Mouse (Mus musculus): ENCODE data around the gene Rpl22l1.
"Not testable (repeated sequence)": the region's sequence is repeated elsewhere in the genome, so short reads cannot be mapped to it uniquely, and the experiment has no call there.

Rpl22l1 gene

DNA sequence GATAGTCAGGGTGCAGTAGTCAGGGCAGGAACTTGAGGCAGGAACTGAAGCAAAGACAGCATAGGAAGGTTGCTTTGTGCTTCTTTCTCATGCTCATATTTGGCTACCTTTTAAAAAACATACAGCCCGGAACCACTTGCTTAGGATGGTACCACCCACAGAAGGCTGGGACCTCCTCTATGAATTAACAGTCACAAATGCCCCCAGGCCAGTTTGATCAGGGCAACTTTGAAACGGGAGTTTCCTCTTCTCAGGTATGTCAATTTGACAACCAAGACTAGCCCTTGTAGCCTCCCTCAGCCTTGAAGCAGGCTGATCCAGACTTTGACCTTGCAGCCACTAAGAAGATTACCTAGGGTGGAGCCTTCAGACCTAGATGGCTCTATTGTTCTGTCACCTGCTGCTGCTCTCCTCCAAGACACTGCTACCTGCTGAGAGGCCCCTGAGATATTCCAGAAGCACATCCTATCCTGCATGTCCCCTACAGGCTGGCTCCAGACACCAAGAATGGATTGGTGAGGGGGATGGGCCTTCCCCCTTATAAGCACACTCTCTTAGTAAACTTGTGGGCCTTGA, 31.6 kb downstream of the Rpl22l1 start:
- DNase-seq (ENCODE audit: low spot score in 2 of 2), result no peak

DNA sequence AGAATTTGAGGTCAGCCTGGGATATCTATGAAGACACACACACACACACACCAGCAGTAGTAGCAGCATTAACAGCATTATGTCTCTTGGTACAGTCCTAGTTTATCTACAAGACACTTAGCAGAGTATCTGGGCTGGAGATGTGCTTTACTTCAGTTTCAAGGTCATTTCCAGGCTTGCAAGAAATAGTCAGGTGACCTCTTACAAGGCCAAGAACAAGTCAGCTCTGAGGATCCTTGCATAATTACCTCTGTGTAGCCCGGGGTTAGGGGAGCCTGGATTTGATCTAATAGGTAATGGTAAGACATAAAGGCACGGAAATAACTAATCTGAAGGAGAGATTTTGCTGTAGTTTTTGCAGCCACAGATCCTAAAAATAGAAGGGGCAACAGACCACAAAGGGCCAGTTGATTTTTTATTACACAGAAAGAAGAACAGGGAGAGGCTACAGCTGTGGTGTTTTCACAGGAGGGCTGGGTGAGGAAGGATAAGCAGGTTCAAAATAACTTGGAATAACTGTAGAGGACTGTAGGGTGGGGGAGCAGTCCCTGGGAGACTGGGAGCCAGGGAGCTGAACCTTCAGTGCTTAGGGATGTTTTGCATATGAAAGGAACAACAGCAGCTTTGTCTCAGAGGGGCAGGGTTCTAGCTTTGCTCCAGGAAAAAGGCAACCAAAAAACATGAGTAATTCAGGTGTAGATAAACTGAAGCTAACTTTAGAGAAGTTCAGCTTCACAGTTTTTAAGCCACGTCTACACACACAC, 36.8 kb downstream of the Rpl22l1 start:
- no peak for DNase-seq (ENCODE audit: low spot score in 2 of 2)

DNA sequence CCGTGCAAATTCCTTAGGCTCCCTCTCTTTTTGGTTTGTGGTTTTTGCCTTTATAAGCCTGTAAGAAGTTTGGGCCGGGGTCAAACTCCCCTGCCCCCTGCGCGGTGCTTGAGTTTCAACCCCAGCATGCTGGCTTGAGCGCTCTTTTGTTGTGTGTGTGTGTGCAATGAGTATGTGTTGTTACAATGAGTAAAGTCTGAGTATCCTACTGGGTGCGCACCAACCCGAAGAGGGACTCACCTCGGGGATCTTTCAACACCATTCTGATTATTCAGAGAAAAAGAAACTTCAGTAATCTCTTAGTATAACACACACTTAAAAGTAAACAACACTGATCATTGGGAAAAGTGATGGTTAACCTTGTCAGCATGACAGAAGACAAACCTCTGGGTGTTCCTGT, 38.0 kb downstream of the Rpl22l1 start:
- DNase-seq (ENCODE audit: low spot score in 2 of 2), result no peak

DNA sequence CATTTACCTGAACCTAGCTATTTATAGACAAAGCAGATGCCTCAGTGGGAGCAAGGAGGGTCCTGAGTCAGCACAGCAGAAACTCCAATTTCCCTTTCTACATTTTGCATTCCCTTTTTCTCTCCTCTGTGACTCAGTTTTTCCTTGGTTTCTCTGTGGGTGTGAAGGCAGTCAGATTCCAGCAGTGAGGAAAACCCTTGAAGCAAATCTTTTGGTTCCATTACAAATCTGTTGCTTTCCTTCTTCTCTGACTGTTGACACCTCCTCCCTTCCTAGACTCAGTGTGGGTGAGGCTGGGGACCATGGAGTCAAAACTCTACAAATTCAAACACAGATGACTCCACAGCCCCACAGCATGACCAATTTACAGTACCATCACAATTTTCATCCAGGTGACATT, 41.9 kb downstream of the Rpl22l1 start:
- no peak for DNase-seq (ENCODE audit: low spot score in 2 of 2)

DNA sequence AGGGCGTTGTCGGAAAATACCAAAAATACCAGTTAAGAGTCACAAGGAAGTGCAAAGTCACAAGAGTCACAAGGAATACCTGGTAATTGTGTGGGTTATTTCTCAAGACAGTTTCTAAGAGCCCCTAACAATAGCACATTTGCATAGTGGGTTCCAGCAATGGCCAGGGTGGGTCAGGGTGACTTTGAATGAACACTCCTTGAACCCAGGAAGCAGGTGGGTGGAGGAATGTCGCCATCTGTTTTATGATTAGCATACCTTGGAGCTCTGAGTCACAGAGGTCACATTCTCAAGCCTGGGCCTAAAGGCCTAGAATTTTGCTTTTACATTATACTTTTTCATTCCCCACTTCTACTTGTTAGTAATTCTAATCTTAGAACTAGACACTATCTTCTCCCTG, 46.9 kb downstream of the Rpl22l1 start:
- DNase-seq (ENCODE audit: low spot score in 2 of 2), result not testable (repeated sequence)

Data from spleen, postnatal 36 days (tissue).